Mouse (Mus musculus): ENCODE data around the gene S100a3. TPM values are rescaled to one million over a fixed set of nuclear protein-coding genes. Genes with fewer than 3 reads are reported as not detected.
A peak's percentile ranks its signal among the peaks of the same experiment; 100 is the strongest.

Gene S100a3
- polyA plus RNA-seq, 1 experiment from 2014 or later: 1.2 TPM

DNA sequence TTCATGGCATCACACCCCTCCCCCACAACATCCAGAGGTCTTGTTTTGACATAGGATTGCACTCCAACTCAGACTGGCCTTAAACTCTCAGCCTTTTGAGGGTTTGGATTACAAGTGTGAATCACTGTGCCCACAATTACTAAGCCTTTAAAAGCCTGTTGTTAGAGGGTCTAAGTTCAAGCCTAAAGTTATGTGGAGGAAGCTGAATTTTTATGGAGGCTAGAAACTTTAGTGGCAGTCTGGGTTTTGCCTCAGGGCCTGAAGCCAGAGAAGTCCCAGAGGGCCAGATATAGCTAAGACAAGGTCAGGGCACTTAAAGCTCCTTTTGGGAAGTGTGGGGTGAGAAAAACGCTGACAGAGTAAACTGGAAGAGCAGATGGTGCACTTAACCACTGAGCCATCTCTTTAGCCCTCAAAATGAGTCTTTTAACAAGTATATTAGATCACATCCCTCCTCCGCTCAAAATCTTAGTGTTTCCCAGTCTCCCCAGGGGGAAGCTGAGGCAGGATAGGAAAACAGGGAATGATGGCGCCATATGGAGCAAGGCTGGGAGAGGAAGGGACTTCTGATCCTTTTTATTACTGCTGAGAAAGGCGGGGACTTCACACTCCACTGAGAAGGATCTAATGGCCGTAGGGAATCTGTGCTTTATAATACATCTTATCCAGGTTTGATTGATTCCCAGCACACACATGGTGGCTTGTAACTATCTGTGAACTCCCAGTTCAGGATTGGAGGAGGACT is 10.5 kb upstream of the S100a3 start:
- H3K9me3 ChIP-seq (ENCODE audit: control insufficient read depth, low read length): no peaks in the 10 kb centered on the region
- H3K4me3 ChIP-seq (ENCODE audit: low read depth, low read length): no peak overlapping the region
- no peak overlapping the region for H3K4me2 ChIP-seq (replicated peaks; ENCODE audit: low read depth)
- DNase-seq (ENCODE audit: low spot score): no peak
- TF ChIP-seq CTCF (IDR thresholded peaks at IDR 0.05; ENCODE audit: low read depth) (no peak), EP300 (optimal IDR thresholded peaks at IDR 0.05) (no peak)
- no peak for ATAC-seq (ENCODE audit: low FRiP score, low TSS enrichment)
- no peaks in the 10 kb centered on the region for H3K27me3 ChIP-seq (ENCODE audit: control insufficient read depth, insufficient read depth, low read length)
- H3K9ac ChIP-seq (ENCODE audit: low read length): no peak overlapping the region
- H3K36me3 ChIP-seq (ENCODE audit: control insufficient read depth, insufficient read depth, low read length): no peaks in the 10 kb centered on the region
- no peaks in the 10 kb centered on the region for H3K4me1 ChIP-seq (replicated peaks; ENCODE audit: control insufficient read depth, insufficient read depth)
- H3K27ac ChIP-seq (replicated peaks): no peak overlapping the region
- WGBS: 64% methylated on average over 5 of the region's 5 CpGs

DNA sequence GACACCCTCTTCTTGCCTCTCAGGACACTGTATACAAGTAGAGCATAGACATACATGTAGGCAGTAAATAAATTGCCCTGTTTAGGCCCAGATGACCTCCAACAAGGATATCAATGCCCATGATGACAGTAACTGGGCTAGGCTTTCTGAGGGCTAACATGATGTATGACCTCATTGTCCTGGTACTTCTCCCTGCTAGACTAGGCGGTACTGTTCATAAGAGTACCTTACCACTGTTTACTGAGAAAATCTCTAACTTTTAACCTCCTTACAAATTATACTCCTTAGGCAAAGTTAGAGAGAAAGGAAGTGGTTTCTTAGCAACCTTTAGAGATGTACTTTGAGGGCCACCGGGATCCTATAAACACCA is 10.0 kb upstream of the S100a3 start:
- Histone ChIP-seq H3K4me1 (replicated peaks; ENCODE audit: control insufficient read depth, insufficient read depth) (no peaks in the 10 kb centered on the region), H3K9ac (ENCODE audit: low read length) (no peak overlapping the region), H3K4me2 (replicated peaks; ENCODE audit: low read depth) (no peak overlapping the region), H3K9me3 (ENCODE audit: control insufficient read depth, low read length) (no peaks in the 10 kb centered on the region), H3K36me3 (ENCODE audit: control insufficient read depth, insufficient read depth, low read length) (no peaks in the 10 kb centered on the region), H3K4me3 (ENCODE audit: low read depth, low read length) (no peak overlapping the region), H3K27me3 (ENCODE audit: control insufficient read depth, insufficient read depth, low read length) (no peaks in the 10 kb centered on the region), H3K27ac (replicated peaks) (no peak overlapping the region)
- WGBS: 69% methylated on average over 2 of the region's 2 CpGs
- ATAC-seq (ENCODE audit: low FRiP score, low TSS enrichment): peak; percentile 67
- TF ChIP-seq EP300 (optimal IDR thresholded peaks at IDR 0.05) (no peak), CTCF (IDR thresholded peaks at IDR 0.05; ENCODE audit: low read depth) (no peak)
- DNase-seq (ENCODE audit: low spot score): no peak

DNA sequence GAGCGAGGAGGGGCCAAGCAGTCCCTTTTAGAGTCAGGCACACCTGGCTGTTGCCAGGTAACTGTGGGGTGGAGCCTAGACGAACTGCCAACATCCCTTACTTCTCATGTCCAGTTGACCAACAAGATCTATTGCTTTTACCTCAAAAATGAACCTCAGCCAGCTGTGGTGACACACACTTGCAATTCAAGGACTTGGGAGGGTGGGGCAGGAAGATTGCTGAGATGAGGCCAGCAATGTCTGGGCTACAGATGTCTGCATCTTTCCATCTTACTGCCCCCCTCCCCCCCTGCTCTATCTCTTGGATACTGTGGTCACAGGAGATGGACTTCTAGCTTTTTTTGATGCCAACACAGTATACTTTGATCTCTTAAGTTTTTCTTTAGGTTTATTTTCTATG is 8.1 kb upstream of the S100a3 start:
- H3K9ac ChIP-seq (ENCODE audit: low read length): no peak overlapping the region
- H3K36me3 ChIP-seq (ENCODE audit: control insufficient read depth, insufficient read depth, low read length): no peaks in the 10 kb centered on the region
- no peak for DNase-seq (ENCODE audit: low spot score)
- no peak for ATAC-seq (ENCODE audit: low FRiP score, low TSS enrichment)
- TF ChIP-seq CTCF (IDR thresholded peaks at IDR 0.05; ENCODE audit: low read depth) (no peak), EP300 (optimal IDR thresholded peaks at IDR 0.05) (no peak)
- H3K4me1 ChIP-seq (replicated peaks; ENCODE audit: control insufficient read depth, insufficient read depth): no peaks in the 10 kb centered on the region
- H3K4me3 ChIP-seq (ENCODE audit: low read depth, low read length): no peak overlapping the region
- no peak overlapping the region for H3K4me2 ChIP-seq (replicated peaks; ENCODE audit: low read depth)
- H3K9me3 ChIP-seq (ENCODE audit: control insufficient read depth, low read length): no peaks in the 10 kb centered on the region
- 62% methylated on average over 2 of the region's 2 CpGs for WGBS
- no peaks in the 10 kb centered on the region for H3K27me3 ChIP-seq (ENCODE audit: control insufficient read depth, insufficient read depth, low read length)
- no peak overlapping the region for H3K27ac ChIP-seq (replicated peaks)

DNA sequence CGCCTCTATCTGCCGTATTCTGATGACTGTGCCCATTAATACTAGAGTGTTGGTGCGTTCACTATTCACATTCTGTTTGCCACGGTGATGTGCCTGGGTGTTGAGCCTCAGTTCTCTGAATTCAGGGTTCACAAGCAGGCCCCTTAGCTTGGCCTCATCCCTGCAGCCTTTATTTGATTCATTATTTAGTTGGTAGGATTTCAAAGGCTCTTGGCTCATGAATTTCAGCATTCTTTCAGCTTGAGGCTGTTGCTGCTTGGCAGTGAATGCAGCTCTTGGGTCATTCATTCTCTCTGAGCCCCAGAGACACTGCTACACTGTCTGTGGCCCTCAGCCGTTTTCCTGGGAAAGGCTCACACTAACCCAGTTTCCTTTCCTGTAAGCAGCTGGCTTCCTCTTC is 4.4 kb upstream of the S100a3 start:
- WGBS: 54% methylated on average over 5 of the region's 5 CpGs
- no peak overlapping the region for H3K9ac ChIP-seq (ENCODE audit: low read length)
- DNase-seq (ENCODE audit: low spot score) (no peak), ATAC-seq (ENCODE audit: low FRiP score, low TSS enrichment) (no peak)
- TF ChIP-seq EP300 (optimal IDR thresholded peaks at IDR 0.05) (no peak), CTCF (IDR thresholded peaks at IDR 0.05; ENCODE audit: low read depth) (no peak)
- no peaks in the 10 kb centered on the region for H3K27me3 ChIP-seq (ENCODE audit: control insufficient read depth, insufficient read depth, low read length)
- no peaks in the 10 kb centered on the region for H3K9me3 ChIP-seq (ENCODE audit: control insufficient read depth, low read length)
- no peaks in the 10 kb centered on the region for H3K36me3 ChIP-seq (ENCODE audit: control insufficient read depth, insufficient read depth, low read length)
- H3K27ac ChIP-seq (replicated peaks): 0 out of 2 replicates have a peak overlapping the region, but pooled peaks have one; percentile 40
- H3K4me3 ChIP-seq (ENCODE audit: low read depth, low read length): no peak overlapping the region
- H3K4me2 ChIP-seq (replicated peaks; ENCODE audit: low read depth): no peak overlapping the region
- H3K4me1 ChIP-seq (replicated peaks; ENCODE audit: control insufficient read depth, insufficient read depth): no peaks in the 10 kb centered on the region

DNA sequence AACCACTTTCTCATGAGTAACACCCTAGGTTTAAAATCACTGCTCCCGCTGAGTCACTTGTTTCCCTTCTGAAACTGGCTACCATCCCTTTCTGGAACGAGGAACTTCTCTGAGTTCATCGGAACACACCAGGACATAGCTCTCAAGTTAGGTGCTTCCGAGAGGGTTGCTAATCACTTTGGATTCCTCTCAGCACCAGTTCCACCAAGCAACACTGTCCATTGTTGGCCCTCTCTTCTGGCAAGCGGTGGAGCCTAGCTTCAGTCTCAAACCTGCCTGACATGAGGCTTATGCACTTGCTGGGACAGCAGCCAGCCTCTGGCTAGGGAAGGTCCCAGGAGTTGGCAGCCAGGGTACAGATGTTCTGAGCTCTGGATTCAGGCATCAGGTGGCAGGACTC is 14.3 kb downstream of the S100a3 start:
- no peak overlapping the region for H3K4me2 ChIP-seq (replicated peaks; ENCODE audit: low read depth)
- peak overlapping the region; percentile 71 for H3K27ac ChIP-seq (replicated peaks)
- no peak for TF ChIP-seq CTCF (IDR thresholded peaks at IDR 0.05; ENCODE audit: low read depth)
- no peak for TF ChIP-seq EP300 (optimal IDR thresholded peaks at IDR 0.05)
- no peak overlapping the region for H3K4me3 ChIP-seq (ENCODE audit: low read depth, low read length)
- ATAC-seq (ENCODE audit: low FRiP score, low TSS enrichment): 0 out of 2 replicates have a peak, but pooled peaks have one; percentile 15
- H3K9ac ChIP-seq (ENCODE audit: low read length): 0 out of 2 replicates have a peak overlapping the region, but pooled peaks have one; percentile 31
- 65% methylated on average over 5 of the region's 5 CpGs for WGBS
- H3K9me3 ChIP-seq (ENCODE audit: control insufficient read depth, low read length): no peaks in the 10 kb centered on the region
- DNase-seq (ENCODE audit: low spot score): no peak
- no peaks in the 10 kb centered on the region for H3K4me1 ChIP-seq (replicated peaks; ENCODE audit: control insufficient read depth, insufficient read depth)
- H3K27me3 ChIP-seq (ENCODE audit: control insufficient read depth, insufficient read depth, low read length): no peaks in the 10 kb centered on the region
- H3K36me3 ChIP-seq (ENCODE audit: control insufficient read depth, insufficient read depth, low read length): no peaks in the 10 kb centered on the region

DNA sequence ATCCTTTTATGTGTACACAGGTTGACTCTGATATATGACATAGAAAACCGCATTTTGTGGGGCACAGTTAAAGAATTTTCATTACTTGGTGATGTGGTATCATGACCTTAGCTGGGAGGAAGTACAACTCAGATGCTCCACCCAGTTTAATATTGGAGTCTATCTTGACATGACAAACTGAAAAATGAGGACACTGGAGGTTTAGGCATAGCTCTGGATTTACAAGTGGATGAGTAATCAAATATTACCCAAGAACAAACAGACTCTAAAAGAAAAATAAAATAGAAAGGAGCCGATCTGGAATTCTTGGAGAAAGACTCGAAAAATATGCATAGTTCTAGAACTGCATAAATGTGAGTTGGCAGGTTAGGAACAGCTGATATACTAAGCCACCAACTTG is 14.9 kb downstream of the S100a3 start:
- Histone ChIP-seq H3K4me3 (ENCODE audit: low read depth, low read length) (no peak overlapping the region), H3K4me2 (replicated peaks; ENCODE audit: low read depth) (no peak overlapping the region), H3K4me1 (replicated peaks; ENCODE audit: control insufficient read depth, insufficient read depth) (no peaks in the 10 kb centered on the region), H3K27ac (replicated peaks) (peak overlapping the region; percentile 71; the same call in 1 of the 2 replicates), H3K36me3 (ENCODE audit: control insufficient read depth, insufficient read depth, low read length) (no peaks in the 10 kb centered on the region), H3K9ac (ENCODE audit: low read length) (no peak overlapping the region), H3K27me3 (ENCODE audit: control insufficient read depth, insufficient read depth, low read length) (no peaks in the 10 kb centered on the region), H3K9me3 (ENCODE audit: control insufficient read depth, low read length) (no peaks in the 10 kb centered on the region)
- DNase-seq (ENCODE audit: low spot score) (no peak), ATAC-seq (ENCODE audit: low FRiP score, low TSS enrichment) (no peak)
- TF ChIP-seq CTCF (IDR thresholded peaks at IDR 0.05; ENCODE audit: low read depth): no peak
- no peak for TF ChIP-seq EP300 (optimal IDR thresholded peaks at IDR 0.05)
- 51% methylated on average over 3 of the region's 3 CpGs for WGBS
